Mouse (Mus musculus): ENCODE data around the gene Ier3. TPM values are rescaled to one million over a fixed set of nuclear protein-coding genes. Genes with fewer than 3 reads are reported as not detected.

Gene Ier3
- polyA plus RNA-seq, 1 experiment from 2014 or later: 5.0 TPM

DNA sequence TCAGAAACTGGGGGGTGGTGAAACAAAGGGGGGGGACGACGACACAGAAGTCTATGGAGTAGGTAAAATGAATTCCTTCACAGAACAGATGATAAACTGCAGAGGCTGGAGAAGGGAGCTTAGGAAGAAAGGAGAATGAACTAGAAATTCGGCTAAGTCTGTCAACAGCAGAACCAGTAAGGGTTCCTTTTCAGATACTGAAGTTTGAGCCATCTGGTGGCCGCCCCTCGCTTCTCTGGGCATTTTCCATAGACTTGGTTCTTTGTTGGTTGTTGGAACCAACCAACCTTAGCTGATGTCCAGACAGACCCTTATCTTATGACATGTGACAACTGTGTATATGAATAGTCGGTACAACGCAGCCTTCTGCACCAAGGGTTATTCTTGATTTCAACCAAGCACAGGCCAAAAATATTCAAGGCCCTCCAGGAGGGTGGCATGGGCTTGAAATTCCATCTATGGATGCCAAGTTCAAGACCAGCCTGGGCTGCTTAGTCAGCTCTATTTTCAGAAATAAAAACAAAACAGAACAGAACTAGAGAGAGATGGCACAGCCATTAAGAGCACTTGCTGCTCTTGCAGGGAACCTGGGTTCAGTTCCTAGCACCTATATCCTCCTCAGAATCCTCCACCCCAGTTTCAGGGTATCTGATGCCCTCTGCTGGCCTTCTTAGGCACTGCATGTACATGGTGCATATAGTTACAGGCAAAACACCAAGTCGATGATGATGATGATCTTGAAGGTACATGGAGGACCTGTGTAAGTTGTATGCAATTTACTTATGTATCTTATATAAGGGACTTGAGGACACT lies 49.6 kb downstream of the Ier3 start:
- no peak overlapping the region for H3K27ac ChIP-seq (ENCODE audit: low read depth, low read length)
- H3K9ac ChIP-seq (ENCODE audit: low read length): peak overlapping the region; percentile 5; the same call in 1 of the 2 replicates
- no peak for DNase-seq (ENCODE audit: low spot score)
- H3K27me3 ChIP-seq (replicated peaks; ENCODE audit: control insufficient read depth, insufficient read depth, low read length): no peaks in the 10 kb centered on the region
- no peak for ATAC-seq
- WGBS: 84% methylated on average over 8 of the region's 8 CpGs
- peaks cover 33% of the 10 kb centered on the region for H3K4me1 ChIP-seq (ENCODE audit: control insufficient read depth, insufficient read depth, low read length)
- peaks cover 38% of the 10 kb centered on the region for H3K36me3 ChIP-seq (ENCODE audit: control insufficient read depth, insufficient read depth, low read length)
- peaks cover 4% of the 10 kb centered on the region; the same call in 1 of the 2 replicates for H3K9me3 ChIP-seq (replicated peaks; ENCODE audit: control insufficient read depth, low read length)
- H3K4me3 ChIP-seq (ENCODE audit: low read depth, low read length): no peak overlapping the region
- peak overlapping the region; percentile 92 for H3K4me2 ChIP-seq (ENCODE audit: low read length)

Small RNAs within 50 kb of the gene (microRNA-seq; reads per million reads assigned to microRNA genes)
- not detected for gene Gm28033

Other genes with a start within 250 kb of the Ier3 start
- 0.51 TPM in 1 of 2 replicates, not detected in the other for gene Sfta2, start 220.1 kb upstream of the Ier3 start, polyA plus RNA-seq (2014; fragmentation: Nextera tagmentation; extraction: Ambion mirVana)
- gene Gm9573, start 195.0 kb upstream of the Ier3 start, polyA plus RNA-seq (2014; fragmentation: Nextera tagmentation; extraction: Ambion mirVana): not detected in 2 replicates
- gene Mucl3, start 178.0 kb upstream of the Ier3 start, polyA plus RNA-seq (2014; fragmentation: Nextera tagmentation; extraction: Ambion mirVana): not detected in 2 replicates
- 9.3 and 11.5 TPM in 2 replicates for gene Vars2, start 154.1 kb upstream of the Ier3 start, polyA plus RNA-seq (2014; fragmentation: Nextera tagmentation; extraction: Ambion mirVana)
- gene Gtf2h4, start 147.9 kb upstream of the Ier3 start, polyA plus RNA-seq (2014; fragmentation: Nextera tagmentation; extraction: Ambion mirVana): 36.9 and 38.2 TPM in 2 replicates
- gene Ddr1, start 117.1 kb upstream of the Ier3 start, polyA plus RNA-seq (2014; fragmentation: Nextera tagmentation; extraction: Ambion mirVana): 62.0 and 74.5 TPM in 2 replicates
- gene Flot1, start 1.5 kb downstream of the Ier3 start, polyA plus RNA-seq (2014; fragmentation: Nextera tagmentation; extraction: Ambion mirVana): 68.5 and 78.2 TPM in 2 replicates
- gene Tubb5, start 16.6 kb downstream of the Ier3 start, polyA plus RNA-seq (2014; fragmentation: Nextera tagmentation; extraction: Ambion mirVana): 2,004 and 2,051 TPM in 2 replicates
- 12.2 and 14.4 TPM in 2 replicates for gene Mdc1, start 19.8 kb downstream of the Ier3 start, polyA plus RNA-seq (2014; fragmentation: Nextera tagmentation; extraction: Ambion mirVana)
- 23.9 and 29.6 TPM in 2 replicates for gene Nrm, start 39.6 kb downstream of the Ier3 start, polyA plus RNA-seq (2014; fragmentation: Nextera tagmentation; extraction: Ambion mirVana)
- gene Ppp1r18, start 43.9 kb downstream of the Ier3 start, polyA plus RNA-seq (2014; fragmentation: Nextera tagmentation; extraction: Ambion mirVana): 21.2 and 22.0 TPM in 2 replicates
- gene Dhx16, start 58.1 kb downstream of the Ier3 start, polyA plus RNA-seq (2014; fragmentation: Nextera tagmentation; extraction: Ambion mirVana): 29.3 and 31.8 TPM in 2 replicates
- 30.4 and 34.3 TPM in 2 replicates for gene 2310061I04Rik, start 75.7 kb downstream of the Ier3 start, polyA plus RNA-seq (2014; fragmentation: Nextera tagmentation; extraction: Ambion mirVana)
- 313 and 439 TPM in 2 replicates for gene Atat1, start 88.4 kb downstream of the Ier3 start, polyA plus RNA-seq (2014; fragmentation: Nextera tagmentation; extraction: Ambion mirVana)
- 58.4 and 68.8 TPM in 2 replicates for gene Mrps18b, start 94.7 kb downstream of the Ier3 start, polyA plus RNA-seq (2014; fragmentation: Nextera tagmentation; extraction: Ambion mirVana)
- 34.9 and 44.5 TPM in 2 replicates for gene Ppp1r10, start 94.8 kb downstream of the Ier3 start, polyA plus RNA-seq (2014; fragmentation: Nextera tagmentation; extraction: Ambion mirVana)
- 55.8 and 78.1 TPM in 2 replicates for gene Abcf1, start 148.1 kb downstream of the Ier3 start, polyA plus RNA-seq (2014; fragmentation: Nextera tagmentation; extraction: Ambion mirVana)
- 27.9 and 35.7 TPM in 2 replicates for gene Gnl1, start 158.2 kb downstream of the Ier3 start, polyA plus RNA-seq (2014; fragmentation: Nextera tagmentation; extraction: Ambion mirVana)
- 58.5 and 69.8 TPM in 2 replicates for gene Prr3, start 158.6 kb downstream of the Ier3 start, polyA plus RNA-seq (2014; fragmentation: Nextera tagmentation; extraction: Ambion mirVana)
- gene H2-T24, start 198.9 kb downstream of the Ier3 start, polyA plus RNA-seq (2014; fragmentation: Nextera tagmentation; extraction: Ambion mirVana): 2.3 and 4.8 TPM in 2 replicates
- gene H2-T23, start 211.2 kb downstream of the Ier3 start, polyA plus RNA-seq (2014; fragmentation: Nextera tagmentation; extraction: Ambion mirVana): 4.5 and 5.6 TPM in 2 replicates
- gene H2-T22, start 221.1 kb downstream of the Ier3 start, polyA plus RNA-seq (2014; fragmentation: Nextera tagmentation; extraction: Ambion mirVana): 6.2 and 7.1 TPM in 2 replicates
- gene Gm6034, start 221.3 kb downstream of the Ier3 start, polyA plus RNA-seq (2014; fragmentation: Nextera tagmentation; extraction: Ambion mirVana): not detected in 2 replicates
- not detected in 2 replicates for gene Gm11127, start 236.7 kb downstream of the Ier3 start, polyA plus RNA-seq (2014; fragmentation: Nextera tagmentation; extraction: Ambion mirVana)

All from forebrain, embryonic 14.5 days (tissue).